Mouse (Mus musculus) kidney, postnatal 0 days (tissue): Measurements from ENCODE around the gene Cldn2. TPM values are rescaled to one million over a fixed set of nuclear protein-coding genes. Genes with fewer than 3 reads are reported as not detected.
"Not testable (repeated sequence)": the region's sequence is repeated elsewhere in the genome, so short reads cannot be mapped to it uniquely, and the experiment has no call there.

Experiments used
- ATAC-seq: fragments of 200-750 bp; cut with Nextera tagmentation; replicated peaks from 2 replicates; pipeline ENCODE4 v1.8.0; 2017; ENCODE audit warnings: low read depth, moderate number of reproducible peaks, moderate TSS enrichment, moderate library complexity; ENCODE audit not compliant: low FRiP score
- DNase-seq: peaks from one replicate; pipeline ENCODE4 v3.0.0-alpha.2; 2016; ENCODE audit warnings: low spot score
- H3K27ac ChIP-seq: fragments of 300-500 bp; sonication (generic); 2 replicates; pipeline ENCODE4 v1.5.1; 2014; ENCODE audit warnings: mild to moderate bottlenecking
- H3K27me3 ChIP-seq: fragments of 300-500 bp; sonication (generic); 2 replicates; pipeline ENCODE4 v1.6.1; 2014; ENCODE audit warnings: low read length, mixed read lengths; ENCODE audit not compliant: insufficient read depth
- H3K36me3 ChIP-seq: fragments of 300-500 bp; sonication (generic); 2 replicates; pipeline ENCODE4 v1.6.1; 2014; ENCODE audit warnings: low read length, mixed read lengths; ENCODE audit not compliant: insufficient read depth
- H3K4me1 ChIP-seq: fragments of 300-500 bp; sonication (generic); replicated peaks from 2 replicates; pipeline ENCODE4 v1.6.1; 2014; ENCODE audit warnings: antibody characterized with exemption, low read length, mixed read lengths; ENCODE audit not compliant: insufficient read depth
- H3K4me2 ChIP-seq: fragments of 300-500 bp; sonication (generic); 2 replicates; pipeline ENCODE4 v1.6.1; 2014; ENCODE audit warnings: mild to moderate bottlenecking, low read length, moderate library complexity, mixed read lengths
- H3K4me3 ChIP-seq: fragments of 300-500 bp; sonication (generic); replicated peaks from 2 replicates; pipeline ENCODE4 v1.5.1; 2014; ENCODE audit warnings: low read depth, low read length
- H3K9ac ChIP-seq: fragments of 300-500 bp; sonication (generic); 2 replicates; pipeline ENCODE4 v1.6.1; 2014; ENCODE audit warnings: low read depth, low read length
- H3K9me3 ChIP-seq: fragments of 300-500 bp; sonication (generic); replicated peaks from 2 replicates; pipeline ENCODE4 v1.6.1; 2016; ENCODE audit warnings: low read length, inconsistent platforms, mixed read lengths
- CTCF ChIP-seq: IDR thresholded peaks from 2 replicates; pipeline ENCODE4 v1.5.1; 2016; ENCODE audit warnings: antibody characterized with exemption, low read depth, mild to moderate bottlenecking, moderate library complexity
- WGBS: fragments of 180-500 bp; shearing (Covaris S2); extraction: QIAGEN DNeasy Blood & Tissue Kit; methylation state at CpG from one replicate; pipeline ENCODE4 v1.1.7; 2014; 5-methylcytosine and 5-hydroxymethylcytosine counted together
- polyA plus RNA-seq: library from polyadenylated mRNA; unstranded; fragments of >200 nt; fragmentation: Nextera tagmentation; extraction: Ambion mirVana; gene quantifications from 2 replicates; pipeline ENCODE4 v1.2.1, GENCODE M21; 2015

Gene Cldn2
- polyA plus RNA-seq: 91.4 and 107 TPM in 2 replicates

DNA sequence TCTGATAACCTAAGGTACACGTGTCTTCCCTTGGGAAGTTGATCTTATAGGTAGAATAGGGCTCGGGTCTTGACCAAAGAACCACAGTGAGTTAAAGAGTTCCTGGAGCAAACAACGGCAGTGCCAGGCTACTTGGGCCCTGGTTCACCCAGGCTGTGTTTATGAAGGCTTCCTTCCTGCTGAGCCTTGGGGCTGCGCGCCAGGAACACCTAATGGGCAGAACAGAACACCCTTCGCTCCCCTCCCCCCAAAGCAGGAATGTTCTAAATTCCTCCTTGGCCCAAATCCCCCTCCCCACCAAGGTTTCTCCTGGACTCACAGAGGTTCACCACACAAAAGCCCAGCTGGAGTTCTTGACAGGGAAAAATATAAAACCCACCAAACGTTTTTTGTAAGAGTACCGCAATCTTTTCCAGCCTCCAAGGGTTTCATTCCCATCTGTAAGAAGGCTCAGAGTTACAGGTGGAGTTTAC lies at the start of gene Cldn2:
Cldn2 (plus strand) TSS at position 423 of the 473 bp plus-strand sequence.
- TF ChIP-seq CTCF: no peak
- Histone ChIP-seq H3K27ac (no peak within 1 kb of the TSS), H3K4me2 (no peak within 1 kb of the TSS), H3K9me3 (no peaks in the 10 kb centered on the region), H3K4me3 (no peak within 1 kb of the TSS), H3K27me3 (no peaks in the 10 kb centered on the region), H3K9ac (no peak within 1 kb of the TSS), H3K4me1 (no peaks in the 10 kb centered on the region), H3K36me3 (no peaks in the 10 kb centered on the region)
- ATAC-seq (no peak), DNase-seq (no peak)
- 76% methylated on average over 8 of the region's 8 CpGs for WGBS

GRCm38 (mm10) chrX:139751855-139752254 lies 48.8 kb upstream of the Cldn2 start:
- Histone ChIP-seq H3K9me3 (no peaks in the 10 kb centered on the region), H3K9ac (no peak overlapping the region), H3K4me3 (no peak overlapping the region), H3K27me3 (no peaks in the 10 kb centered on the region), H3K36me3 (no peaks in the 10 kb centered on the region), H3K27ac (no peak overlapping the region), H3K4me1 (no peaks in the 10 kb centered on the region), H3K4me2 (no peak overlapping the region)
- peak; percentile 76 for TF ChIP-seq CTCF
- peak; percentile 31 for DNase-seq
- 4% methylated on average over 1 of the region's 1 CpGs for WGBS
- ATAC-seq: no peak

DNA sequence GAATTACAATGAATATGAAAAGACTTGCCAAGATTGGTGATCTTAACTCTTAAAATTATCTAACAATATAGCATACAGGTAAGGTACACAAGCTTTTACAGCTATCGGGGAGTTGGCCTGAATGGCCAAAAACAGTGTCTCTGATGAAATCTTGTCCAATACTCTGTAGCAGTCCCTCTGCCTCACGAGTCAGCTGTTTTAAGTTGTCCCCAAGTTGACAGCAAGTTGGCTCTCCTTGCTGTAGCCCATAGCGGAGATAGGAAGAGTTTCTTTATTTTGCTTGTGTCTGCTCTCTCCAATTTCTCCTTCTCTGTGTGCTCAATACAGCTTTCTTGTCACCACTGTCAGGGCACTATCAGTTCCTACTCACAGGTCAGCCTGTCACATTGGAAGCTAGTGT lies 42.0 kb upstream of the Cldn2 start:
- not testable (repeated sequence) for H3K4me2 ChIP-seq, H3K27ac ChIP-seq, H3K9me3 ChIP-seq, H3K27me3 ChIP-seq, DNase-seq, H3K4me1 ChIP-seq, H3K4me3 ChIP-seq, H3K9ac ChIP-seq, H3K36me3 ChIP-seq, ATAC-seq
- WGBS: 83% methylated on average over 3 of the region's 3 CpGs

- ATAC-seq: no peak
- Histone ChIP-seq H3K4me3 (no peak overlapping the region), H3K27me3 (no peaks in the 10 kb centered on the region), H3K9me3 (no peaks in the 10 kb centered on the region), H3K4me1 (no peaks in the 10 kb centered on the region), H3K36me3 (no peaks in the 10 kb centered on the region), H3K27ac (no peak overlapping the region), H3K9ac (no peak overlapping the region), H3K4me2 (no peak overlapping the region)
- TF ChIP-seq CTCF: peak; percentile 64
- DNase-seq: peak; percentile 16
- WGBS: 78% methylated on average over 2 of the region's 2 CpGs
Observed at GRCm38 (mm10) chrX:139762546-139762945, 38.1 kb upstream of the Cldn2 start.

GRCm38 (mm10) chrX:139769975-139770637 lies 30.5 kb upstream of the Cldn2 start:
- no peak for TF ChIP-seq CTCF
- Histone ChIP-seq H3K27ac (no peak overlapping the region), H3K27me3 (no peaks in the 10 kb centered on the region), H3K36me3 (no peaks in the 10 kb centered on the region), H3K9ac (no peak overlapping the region), H3K4me3 (no peak overlapping the region), H3K9me3 (no peaks in the 10 kb centered on the region), H3K4me1 (no peaks in the 10 kb centered on the region), H3K4me2 (no peak overlapping the region)
- WGBS: 72% methylated on average over 13 of the region's 13 CpGs
- DNase-seq: no peak
- ATAC-seq: no peak

DNA sequence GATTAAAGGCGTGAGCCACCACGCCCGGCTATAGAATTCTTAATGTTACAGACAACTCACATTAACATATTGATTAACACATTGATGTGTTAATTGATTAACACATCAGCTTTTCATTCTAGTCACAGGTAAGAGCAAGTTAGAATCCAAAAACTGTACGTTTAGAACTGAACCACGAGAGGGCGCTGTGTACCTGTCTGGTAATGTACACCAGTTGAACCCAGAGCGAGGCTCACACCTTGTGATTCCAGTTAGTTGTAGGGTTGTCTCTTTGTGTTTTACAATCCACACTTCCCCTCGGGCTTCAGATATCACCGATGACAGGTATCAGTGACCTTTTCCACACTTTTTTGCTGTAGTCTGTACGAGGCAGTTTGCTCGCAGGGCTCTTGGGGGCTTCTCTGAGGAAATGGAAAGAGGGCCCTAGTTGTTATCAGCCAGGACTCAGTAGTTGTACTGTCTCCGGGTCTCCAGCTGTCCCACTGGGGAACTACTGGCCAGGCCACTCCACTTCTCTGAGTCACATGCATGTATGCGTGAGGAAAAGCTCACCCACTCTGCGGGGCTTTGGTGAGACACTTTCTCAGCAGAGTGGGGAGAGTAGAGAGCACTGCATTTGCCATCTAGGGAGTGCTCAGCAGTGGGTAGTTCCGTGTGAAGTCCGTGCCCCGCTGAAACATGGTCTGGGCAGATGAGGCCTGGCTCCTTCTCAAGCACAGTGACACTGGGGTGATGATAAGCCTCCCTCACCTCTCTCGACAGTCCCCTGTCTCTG lies 26.1 kb upstream of the Cldn2 start:
- ATAC-seq (peak; percentile 71; the same call in 1 of the 2 replicates), DNase-seq (peak; percentile 73)
- WGBS: 45% methylated on average over 18 of the region's 18 CpGs
- Histone ChIP-seq H3K4me1 (no peaks in the 10 kb centered on the region), H3K36me3 (no peaks in the 10 kb centered on the region), H3K27me3 (no peaks in the 10 kb centered on the region), H3K27ac (no peak overlapping the region), H3K4me3 (no peak overlapping the region), H3K9ac (no peak overlapping the region), H3K4me2 (no peak overlapping the region), H3K9me3 (no peaks in the 10 kb centered on the region)
- peak; percentile 75 for TF ChIP-seq CTCF
